Mouse (Mus musculus) limb, embryonic 10.5 days (tissue): ENCODE data around the gene Plin5. TPM values are rescaled to one million over a fixed set of nuclear protein-coding genes. Genes with fewer than 3 reads are reported as not detected.

Experiments used
- DNase-seq: peaks from one replicate; pipeline ENCODE4 v3.0.0-alpha.2; 2017; ENCODE audit warnings: low spot score
- H3K27ac ChIP-seq: fragments of 300-500 bp; sonication (generic); 2 replicates; pipeline ENCODE4 v1.5.1; 2016; ENCODE audit warnings: mild to moderate bottlenecking
- H3K27me3 ChIP-seq: fragments of 300-500 bp; sonication (generic); 2 replicates; pipeline ENCODE4 v1.6.1; 2016; ENCODE audit warnings: low read depth, mild to moderate bottlenecking; ENCODE audit not compliant: poor library complexity, severe bottlenecking
- H3K36me3 ChIP-seq: fragments of 300-500 bp; sonication (generic); 2 replicates; pipeline ENCODE4 v1.6.1; 2016; ENCODE audit warnings: mild to moderate bottlenecking, moderate library complexity
- H3K4me1 ChIP-seq: fragments of 300-500 bp; sonication (generic); 2 replicates; pipeline ENCODE4 v1.6.1; 2016
- H3K4me3 ChIP-seq: fragments of 300-500 bp; sonication (generic); 2 replicates; pipeline ENCODE4 v1.5.1; 2016; ENCODE audit warnings: mild to moderate bottlenecking, moderate library complexity
- H3K9me3 ChIP-seq: fragments of 300-500 bp; sonication (generic); replicated peaks from 2 replicates; pipeline ENCODE4 v1.6.1; 2016; ENCODE audit warnings: mild to moderate bottlenecking
- WGBS: fragments of 180-500 bp; shearing (Covaris S2); methylation state at CpG from one replicate; pipeline ENCODE4 v1.1.7; 2016; 5-methylcytosine and 5-hydroxymethylcytosine counted together
- polyA plus RNA-seq: library from polyadenylated mRNA; unstranded; fragments of >200 nt; fragmentation: Nextera tagmentation; extraction: Ambion mirVana; gene quantifications from 2 replicates; pipeline ENCODE4 v1.2.1, GENCODE M21; 2016

Gene Plin5
- polyA plus RNA-seq: 0.21 and 0.36 TPM in 2 replicates

- 0 out of 2 replicates have a peak, but pooled peaks cover 3% of the 10 kb centered on the region for H3K9me3 ChIP-seq
- H3K4me3 ChIP-seq: peak within 1 kb of the TSS; percentile 48
- peak; percentile 77 for DNase-seq
- H3K4me1 ChIP-seq: peaks cover 22% of the 10 kb centered on the region
- H3K36me3 ChIP-seq: no peaks in the 10 kb centered on the region
- WGBS: under 1% methylated on average over 27 of the region's 27 CpGs
- peaks cover 74% of the 10 kb centered on the region for H3K27me3 ChIP-seq
- H3K27ac ChIP-seq: 0 out of 2 replicates have a peak within 1 kb of the TSS, but pooled peaks have one; percentile 16
These were observed at the start of gene Plin5 for GRCm38 (mm10) chr17:56117251-56117710. Gene Plin5 (minus strand): TSS chr17:56117596.

GRCm38 (mm10) chr17:56165671-56166070 is 48.3 kb upstream of the Plin5 start:
- 74% methylated on average over 11 of the region's 11 CpGs for WGBS
- Histone ChIP-seq H3K27me3 (peaks cover 12% of the 10 kb centered on the region), H3K9me3 (no peaks in the 10 kb centered on the region), H3K4me1 (peaks cover 29% of the 10 kb centered on the region), H3K36me3 (no peaks in the 10 kb centered on the region), H3K4me3 (no peak overlapping the region), H3K27ac (no peak overlapping the region)
- no peak for DNase-seq

GRCm38 (mm10) chr17:56164510-56164909 is 47.1 kb upstream of the Plin5 start:
- Histone ChIP-seq H3K27ac (no peak overlapping the region), H3K4me3 (no peak overlapping the region), H3K27me3 (peaks cover 17% of the 10 kb centered on the region), H3K4me1 (peaks cover 18% of the 10 kb centered on the region), H3K9me3 (no peaks in the 10 kb centered on the region), H3K36me3 (no peaks in the 10 kb centered on the region)
- 85% methylated on average over 3 of the region's 3 CpGs for WGBS
- no peak for DNase-seq

GRCm38 (mm10) chr17:56163523-56164102 is 46.2 kb upstream of the Plin5 start:
- peak overlapping the region; percentile 57; the same call in 1 of the 2 replicates for H3K4me3 ChIP-seq
- 78% methylated on average over 6 of the region's 6 CpGs for WGBS

GRCm38 (mm10) chr17:56162231-56162774 is 44.9 kb upstream of the Plin5 start, which contains the start of gene Tnfaip8l1:
Gene Tnfaip8l1 (plus strand): TSS chr17:56162477.
- no peaks in the 10 kb centered on the region for H3K36me3 ChIP-seq
- peak; percentile 93 for DNase-seq
- peaks cover 18% of the 10 kb centered on the region for H3K4me1 ChIP-seq
- WGBS: 2% methylated on average over 30 of the region's 30 CpGs
- H3K4me3 ChIP-seq: peak within 1 kb of the TSS; percentile 57
- H3K9me3 ChIP-seq: no peaks in the 10 kb centered on the region
- H3K27ac ChIP-seq: peak within 1 kb of the TSS; percentile 74
- peaks cover 39% of the 10 kb centered on the region for H3K27me3 ChIP-seq

More at GRCm38 (mm10) chr17:56163523-56164102, 46.2 kb upstream of the Plin5 start:
- Histone ChIP-seq H3K27ac (0 out of 2 replicates have a peak overlapping the region, but pooled peaks have one; percentile 74), H3K9me3 (no peaks in the 10 kb centered on the region), H3K36me3 (no peaks in the 10 kb centered on the region), H3K4me1 (peaks cover 18% of the 10 kb centered on the region), H3K27me3 (peaks cover 26% of the 10 kb centered on the region)
- DNase-seq: no peak

- Histone ChIP-seq H3K27ac (no peak overlapping the region), H3K9me3 (no peaks in the 10 kb centered on the region), H3K27me3 (peaks cover 65% of the 10 kb centered on the region), H3K4me1 (peaks cover 18% of the 10 kb centered on the region), H3K4me3 (no peak overlapping the region), H3K36me3 (no peaks in the 10 kb centered on the region)
- 4% methylated on average over 9 of the region's 9 CpGs for WGBS
- peak; percentile 81 for DNase-seq
These were observed 42.3 kb upstream of the Plin5 start for GRCm38 (mm10) chr17:56159729-56160128.

GRCm38 (mm10) chr17:56153643-56154042 is 36.2 kb upstream of the Plin5 start:
- DNase-seq: peak; percentile 57
- Histone ChIP-seq H3K4me3 (no peak overlapping the region), H3K4me1 (peaks cover 15% of the 10 kb centered on the region), H3K27ac (no peak overlapping the region), H3K9me3 (no peaks in the 10 kb centered on the region), H3K27me3 (peaks cover 95% of the 10 kb centered on the region), H3K36me3 (no peaks in the 10 kb centered on the region)
- WGBS: 62% methylated on average over 9 of the region's 9 CpGs

GRCm38 (mm10) chr17:56149897-56150296 is 32.5 kb upstream of the Plin5 start:
- H3K27ac ChIP-seq: no peak overlapping the region
- DNase-seq: no peak
- H3K36me3 ChIP-seq: no peaks in the 10 kb centered on the region
- 46% methylated on average over 2 of the region's 2 CpGs for WGBS
- H3K4me1 ChIP-seq: peaks cover 21% of the 10 kb centered on the region
- H3K4me3 ChIP-seq: no peak overlapping the region
- H3K27me3 ChIP-seq: peaks cover 95% of the 10 kb centered on the region
- no peaks in the 10 kb centered on the region for H3K9me3 ChIP-seq

GRCm38 (mm10) chr17:56148790-56149618 is 31.6 kb upstream of the Plin5 start:
- no peaks in the 10 kb centered on the region for H3K9me3 ChIP-seq
- peaks cover 97% of the 10 kb centered on the region for H3K27me3 ChIP-seq
- H3K27ac ChIP-seq: 0 out of 2 replicates have a peak overlapping the region, but pooled peaks have one; percentile 9
- H3K4me3 ChIP-seq: peak overlapping the region; percentile 32
- no peaks in the 10 kb centered on the region for H3K36me3 ChIP-seq
- DNase-seq: no peak
- 2% methylated on average over 30 of the region's 30 CpGs for WGBS
- H3K4me1 ChIP-seq: peaks cover 21% of the 10 kb centered on the region

GRCm38 (mm10) chr17:56148280-56148679 is 30.9 kb upstream of the Plin5 start:
- Histone ChIP-seq H3K9me3 (no peaks in the 10 kb centered on the region), H3K4me1 (peaks cover 14% of the 10 kb centered on the region), H3K4me3 (peak overlapping the region; percentile 32; the same call in 1 of the 2 replicates), H3K27me3 (peaks cover 97% of the 10 kb centered on the region), H3K36me3 (no peaks in the 10 kb centered on the region), H3K27ac (no peak overlapping the region)
- no peak for DNase-seq
- WGBS: 20% methylated on average over 9 of the region's 9 CpGs

- H3K27ac ChIP-seq: no peak overlapping the region
- H3K4me3 ChIP-seq: no peak overlapping the region
- peaks cover 98% of the 10 kb centered on the region for H3K27me3 ChIP-seq
- DNase-seq: no peak
- WGBS: 59% methylated on average over 12 of the region's 12 CpGs
- H3K36me3 ChIP-seq: no peaks in the 10 kb centered on the region
- peaks cover 17% of the 10 kb centered on the region for H3K4me1 ChIP-seq
- H3K9me3 ChIP-seq: no peaks in the 10 kb centered on the region
These were observed 30.0 kb upstream of the Plin5 start for GRCm38 (mm10) chr17:56147420-56147819.

GRCm38 (mm10) chr17:56146131-56146530 is 28.7 kb upstream of the Plin5 start:
- Histone ChIP-seq H3K4me3 (no peak overlapping the region), H3K27ac (no peak overlapping the region), H3K4me1 (peaks cover 30% of the 10 kb centered on the region), H3K36me3 (no peaks in the 10 kb centered on the region), H3K9me3 (no peaks in the 10 kb centered on the region), H3K27me3 (peaks cover 100% of the 10 kb centered on the region)
- 13% methylated on average over 9 of the region's 9 CpGs for WGBS
- DNase-seq: no peak
